Mouse (Mus musculus): ENCODE data around the gene Esrrg.

The Esrrg gene

DNA sequence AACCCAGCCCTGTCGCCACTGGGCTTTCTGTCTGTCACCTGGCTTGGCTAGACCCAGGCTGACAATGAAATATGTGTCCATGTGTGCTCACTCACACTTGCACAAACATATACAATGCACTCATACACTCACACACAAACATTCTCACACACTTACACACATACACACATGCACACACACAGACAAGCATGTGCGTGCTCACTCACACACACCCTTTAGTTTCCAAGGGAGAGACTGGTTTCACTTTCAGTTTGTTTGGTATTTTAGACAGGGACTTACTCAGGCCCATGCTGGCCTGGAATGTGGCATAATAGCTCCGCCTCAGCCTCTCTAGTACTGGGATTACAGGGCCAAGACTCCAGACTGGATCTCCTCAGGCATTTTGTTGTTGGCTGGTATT is 447.3 kb downstream of the Esrrg start:
- no peak for DNase-seq (ENCODE audit: low read depth, low spot score)
- Histone ChIP-seq H3K36me3 (ENCODE audit: control insufficient read depth, insufficient read depth, low read length, poor library complexity, severe bottlenecking) (no peaks in the 10 kb centered on the region), H3K27me3 (ENCODE audit: control insufficient read depth, insufficient read depth, low read length, poor library complexity, severe bottlenecking) (no peaks in the 10 kb centered on the region)

- no peaks in the 10 kb centered on the region for H3K27me3 ChIP-seq (ENCODE audit: control insufficient read depth, insufficient read depth, low read length, poor library complexity, severe bottlenecking)
- no peaks in the 10 kb centered on the region for H3K36me3 ChIP-seq (ENCODE audit: control insufficient read depth, insufficient read depth, low read length, poor library complexity, severe bottlenecking)
- no peak for DNase-seq (ENCODE audit: low read depth, low spot score)
Measured at GRCm38 (mm10) chr1:188057892-188058291, 449.3 kb downstream of the Esrrg start.

- no peaks in the 10 kb centered on the region for H3K36me3 ChIP-seq (ENCODE audit: control insufficient read depth, insufficient read depth, low read length, poor library complexity, severe bottlenecking)
- DNase-seq (ENCODE audit: low read depth, low spot score), result no peak
- H3K27me3 ChIP-seq (ENCODE audit: control insufficient read depth, insufficient read depth, low read length, poor library complexity, severe bottlenecking), result no peaks in the 10 kb centered on the region
Measured at GRCm38 (mm10) chr1:188059006-188059405, 450.4 kb downstream of the Esrrg start.

DNA sequence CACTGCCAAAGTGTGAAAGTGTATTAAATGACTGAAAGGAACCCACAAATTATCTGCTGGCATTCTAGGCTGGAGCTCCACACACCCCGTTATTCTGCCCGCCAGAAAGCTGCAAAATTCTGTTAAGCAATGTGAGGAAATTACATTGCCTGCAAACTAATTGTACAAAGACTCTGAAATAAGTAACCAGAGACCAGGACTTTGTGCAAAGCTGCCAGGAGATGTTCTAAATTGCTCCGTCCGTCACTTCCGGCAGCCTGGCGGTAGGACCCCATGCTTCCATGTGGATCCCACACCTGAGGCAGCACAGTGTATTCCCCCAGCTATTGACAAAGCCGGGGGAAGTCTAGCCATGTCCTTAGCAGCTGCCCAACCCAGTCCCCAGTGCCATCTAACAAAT is 451.9 kb downstream of the Esrrg start:
- H3K36me3 ChIP-seq (ENCODE audit: control insufficient read depth, insufficient read depth, low read length, poor library complexity, severe bottlenecking), result no peaks in the 10 kb centered on the region
- no peaks in the 10 kb centered on the region for H3K27me3 ChIP-seq (ENCODE audit: control insufficient read depth, insufficient read depth, low read length, poor library complexity, severe bottlenecking)
- no peak for DNase-seq (ENCODE audit: low read depth, low spot score)

DNA sequence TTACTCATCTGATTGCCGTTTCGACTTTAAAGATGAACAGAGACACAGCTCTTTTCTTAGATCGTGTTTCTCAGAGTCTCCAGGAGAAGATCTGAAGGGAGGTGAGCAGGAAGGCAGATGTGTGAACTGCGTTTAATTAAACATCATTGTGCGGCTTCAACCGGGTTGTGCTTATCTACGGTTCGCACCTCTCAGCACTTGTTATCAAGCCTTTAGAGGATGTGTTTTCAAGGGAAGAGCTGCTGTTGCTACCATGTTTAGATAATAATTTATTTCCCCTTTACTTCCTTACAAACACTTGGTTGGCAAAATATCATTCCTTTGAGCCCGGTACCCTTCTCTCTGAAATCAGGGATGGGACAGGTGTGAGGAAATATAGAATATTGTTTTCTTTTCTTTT is 460.2 kb downstream of the Esrrg start:
- Histone ChIP-seq H3K36me3 (ENCODE audit: control insufficient read depth, insufficient read depth, low read length, poor library complexity, severe bottlenecking) (no peaks in the 10 kb centered on the region), H3K27me3 (ENCODE audit: control insufficient read depth, insufficient read depth, low read length, poor library complexity, severe bottlenecking) (no peaks in the 10 kb centered on the region)
- no peak for DNase-seq (ENCODE audit: low read depth, low spot score)

- Histone ChIP-seq H3K27me3 (ENCODE audit: control insufficient read depth, insufficient read depth, low read length, poor library complexity, severe bottlenecking) (no peaks in the 10 kb centered on the region), H3K36me3 (ENCODE audit: control insufficient read depth, insufficient read depth, low read length, poor library complexity, severe bottlenecking) (no peaks in the 10 kb centered on the region)
- no peak for DNase-seq (ENCODE audit: low read depth, low spot score)
Measured at GRCm38 (mm10) chr1:188069849-188070248, 461.3 kb downstream of the Esrrg start.

DNA sequence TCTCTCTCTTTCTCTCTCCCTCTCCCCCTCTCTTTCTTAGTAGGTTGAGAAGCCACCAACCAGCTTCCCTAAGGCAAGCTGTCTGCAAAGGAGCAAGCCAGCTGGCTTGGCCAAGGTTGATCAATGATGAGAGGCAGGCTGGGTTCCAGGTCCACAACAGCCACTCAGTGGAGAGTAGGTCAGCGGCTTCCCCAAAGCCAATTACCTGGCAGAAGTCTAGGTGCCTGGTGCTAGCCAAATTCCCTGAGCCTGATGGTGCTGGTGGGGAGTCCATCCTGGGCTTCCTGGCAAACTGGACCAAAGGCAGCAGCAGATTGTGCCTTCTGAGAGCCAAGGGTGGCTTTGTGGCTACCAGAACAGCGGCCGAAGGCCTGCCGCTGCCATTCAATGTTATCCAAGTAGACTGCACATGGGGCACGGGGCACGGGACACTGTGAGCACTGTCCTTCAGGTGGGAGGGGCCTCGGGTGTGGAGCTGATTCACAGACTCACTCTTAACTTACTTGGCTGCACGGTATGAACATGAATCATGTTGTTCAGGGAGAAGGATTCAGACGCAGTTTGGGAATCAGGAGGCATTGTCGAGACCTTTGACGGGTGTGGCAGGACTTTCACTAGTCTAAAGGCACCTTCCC is 469.1 kb downstream of the Esrrg start:
- H3K27me3 ChIP-seq (ENCODE audit: control insufficient read depth, insufficient read depth, low read length, poor library complexity, severe bottlenecking), result no peaks in the 10 kb centered on the region
- DNase-seq (ENCODE audit: low read depth, low spot score), result no peak
- H3K36me3 ChIP-seq (ENCODE audit: control insufficient read depth, insufficient read depth, low read length, poor library complexity, severe bottlenecking), result no peaks in the 10 kb centered on the region

GRCm38 (mm10) chr1:188080261-188080875 is 471.8 kb downstream of the Esrrg start:
- Histone ChIP-seq H3K27me3 (ENCODE audit: control insufficient read depth, insufficient read depth, low read length, poor library complexity, severe bottlenecking) (no peaks in the 10 kb centered on the region), H3K36me3 (ENCODE audit: control insufficient read depth, insufficient read depth, low read length, poor library complexity, severe bottlenecking) (no peaks in the 10 kb centered on the region)

GRCm38 (mm10) chr1:188082665-188083640 is 474.4 kb downstream of the Esrrg start:
- H3K36me3 ChIP-seq (ENCODE audit: control insufficient read depth, insufficient read depth, low read length, poor library complexity, severe bottlenecking), result no peaks in the 10 kb centered on the region
- no peak for DNase-seq (ENCODE audit: low read depth, low spot score)
- no peaks in the 10 kb centered on the region for H3K27me3 ChIP-seq (ENCODE audit: control insufficient read depth, insufficient read depth, low read length, poor library complexity, severe bottlenecking)

More at GRCm38 (mm10) chr1:188080261-188080875, 471.8 kb downstream of the Esrrg start:
- no peak for DNase-seq (ENCODE audit: low read depth, low spot score)

DNA sequence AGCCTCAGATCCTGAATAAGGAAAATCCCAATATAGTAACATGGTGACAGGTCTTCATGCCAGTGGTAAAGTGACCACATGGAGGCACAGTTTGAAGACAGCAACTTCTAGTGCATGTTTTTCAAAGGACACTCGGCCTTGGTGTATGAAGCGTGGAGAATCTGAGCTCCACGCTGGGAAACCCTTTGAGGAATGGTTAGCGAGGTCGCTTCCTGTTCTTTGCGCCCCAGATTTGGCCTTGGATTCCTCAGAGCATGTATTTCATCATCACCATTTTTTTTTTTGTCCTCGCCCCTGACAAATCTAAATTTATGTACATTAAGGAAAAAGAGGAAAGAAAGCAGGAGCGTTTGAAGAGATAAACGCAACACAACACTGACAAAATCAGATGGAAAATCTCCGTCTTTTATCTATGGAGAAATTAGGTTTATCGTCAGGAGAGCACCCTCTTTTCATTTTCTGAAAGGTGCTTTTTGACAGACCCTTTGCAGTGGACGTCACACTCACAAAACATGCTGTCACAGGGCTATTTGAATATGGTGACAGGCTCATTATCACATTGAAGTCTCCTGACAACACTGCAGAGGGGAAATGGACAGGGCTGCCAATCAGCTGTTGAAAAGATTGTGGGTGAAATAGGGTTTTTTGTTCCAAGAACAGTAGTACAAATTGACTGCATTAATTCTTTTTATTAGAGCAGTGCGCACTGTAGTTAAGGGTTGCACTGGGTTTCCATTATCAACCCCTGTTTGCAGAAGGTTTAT is 476.7 kb downstream of the Esrrg start:
- no peaks in the 10 kb centered on the region for H3K36me3 ChIP-seq (ENCODE audit: control insufficient read depth, insufficient read depth, low read length, poor library complexity, severe bottlenecking)
- no peaks in the 10 kb centered on the region for H3K27me3 ChIP-seq (ENCODE audit: control insufficient read depth, insufficient read depth, low read length, poor library complexity, severe bottlenecking)
- DNase-seq (ENCODE audit: low read depth, low spot score), result no peak

GRCm38 (mm10) chr1:188093724-188094123 is 485.1 kb downstream of the Esrrg start:
- no peaks in the 10 kb centered on the region for H3K27me3 ChIP-seq (ENCODE audit: control insufficient read depth, insufficient read depth, low read length, poor library complexity, severe bottlenecking)
- no peaks in the 10 kb centered on the region for H3K36me3 ChIP-seq (ENCODE audit: control insufficient read depth, insufficient read depth, low read length, poor library complexity, severe bottlenecking)
- DNase-seq (ENCODE audit: low read depth, low spot score), result no peak

DNA sequence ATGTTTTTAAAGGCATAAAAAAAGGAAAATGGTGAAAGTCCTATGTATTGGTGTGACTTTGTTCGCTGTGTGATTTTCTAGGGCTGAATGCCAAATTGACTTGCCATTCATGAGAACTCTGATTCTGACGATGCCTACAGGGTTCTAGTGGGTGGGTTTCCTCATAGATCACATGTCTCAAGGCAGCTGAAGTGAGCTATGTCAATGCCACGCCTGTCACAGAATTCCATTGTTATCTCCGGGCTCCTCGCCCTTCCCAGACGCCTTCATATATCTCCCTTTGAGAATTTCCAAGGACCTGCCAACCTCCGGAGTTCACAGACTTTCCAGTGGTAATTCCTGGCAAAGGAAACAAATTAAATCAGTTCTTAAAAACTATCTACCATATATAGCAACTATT is 493.2 kb downstream of the Esrrg start:
- Histone ChIP-seq H3K36me3 (ENCODE audit: control insufficient read depth, insufficient read depth, low read length, poor library complexity, severe bottlenecking) (no peaks in the 10 kb centered on the region), H3K27me3 (ENCODE audit: control insufficient read depth, insufficient read depth, low read length, poor library complexity, severe bottlenecking) (no peaks in the 10 kb centered on the region)
- DNase-seq (ENCODE audit: low read depth, low spot score), result no peak

GRCm38 (mm10) chr1:188103179-188103578 is 494.6 kb downstream of the Esrrg start:
- H3K36me3 ChIP-seq (ENCODE audit: control insufficient read depth, insufficient read depth, low read length, poor library complexity, severe bottlenecking), result no peaks in the 10 kb centered on the region
- no peak for DNase-seq (ENCODE audit: low read depth, low spot score)
- no peaks in the 10 kb centered on the region for H3K27me3 ChIP-seq (ENCODE audit: control insufficient read depth, insufficient read depth, low read length, poor library complexity, severe bottlenecking)

GRCm38 (mm10) chr1:188105516-188105915 is 496.9 kb downstream of the Esrrg start:
- Histone ChIP-seq H3K27me3 (ENCODE audit: control insufficient read depth, insufficient read depth, low read length, poor library complexity, severe bottlenecking) (no peaks in the 10 kb centered on the region), H3K36me3 (ENCODE audit: control insufficient read depth, insufficient read depth, low read length, poor library complexity, severe bottlenecking) (no peaks in the 10 kb centered on the region)
- DNase-seq (ENCODE audit: low read depth, low spot score), result no peak
